Mouse (Mus musculus): ENCODE data around the gene Gm20390.

- TF ChIP-seq CTCF (IDR thresholded peaks at IDR 0.05; ENCODE audit: borderline replicate concordance, insufficient read depth, low read length) = no peak
- TF ChIP-seq POLR2A (IDR thresholded peaks at IDR 0.05; ENCODE audit: low read depth, low read length) = 0 out of 2 replicates have a peak, but pooled peaks have one; percentile 34
Observed at GRCm38 (mm10) chr11:93988328-93989062, 20.4 kb upstream of the Gm20390 start.
